Mouse (Mus musculus) MN1 (cell line): ENCODE results near the gene Sirt4.
"Not testable (repeated sequence)": the region's sequence is repeated elsewhere in the genome, so short reads cannot be mapped to it uniquely, and the experiment has no call there.

Source experiments
- DNase-seq: peaks from one replicate; pipeline ENCODE4 v3.0.0-alpha.2; 2016; ENCODE audit warnings: low spot score

Sirt4 gene

DNA sequence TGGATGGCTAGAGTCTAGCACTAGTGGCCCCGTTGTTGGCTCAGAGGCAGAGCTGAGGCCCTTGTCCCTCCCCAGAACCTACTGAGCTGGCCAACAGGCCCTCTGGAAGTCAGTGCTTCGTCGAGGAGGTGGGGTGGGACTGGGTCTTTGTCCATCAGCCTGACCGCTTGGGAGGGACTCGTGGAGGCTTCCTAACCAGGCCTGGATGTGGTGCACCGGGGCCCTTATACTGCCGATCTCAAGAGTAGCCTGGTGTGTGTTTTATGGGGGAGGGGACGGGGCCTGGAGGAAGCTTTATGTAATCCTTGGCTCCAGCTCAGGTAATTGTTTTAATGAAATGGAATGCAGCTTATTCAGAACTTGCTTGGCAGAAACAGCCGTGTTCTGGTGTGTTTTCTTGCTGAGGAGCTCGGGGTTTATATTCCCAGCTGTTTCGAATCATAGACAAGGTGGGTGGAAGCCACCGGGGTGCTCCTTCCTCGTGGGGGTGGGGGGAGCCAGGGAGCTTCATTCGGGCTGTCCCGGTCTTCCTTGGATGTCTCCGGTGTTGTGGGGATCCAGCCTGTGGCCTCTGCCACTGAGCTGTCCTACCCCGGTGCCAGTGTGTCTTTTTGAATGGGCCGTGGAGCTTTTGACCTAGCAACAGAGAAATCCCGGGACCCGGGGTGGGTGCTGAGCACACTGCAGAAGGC is 30.5 kb upstream of the Sirt4 start:
- peak; percentile 72 for DNase-seq

DNA sequence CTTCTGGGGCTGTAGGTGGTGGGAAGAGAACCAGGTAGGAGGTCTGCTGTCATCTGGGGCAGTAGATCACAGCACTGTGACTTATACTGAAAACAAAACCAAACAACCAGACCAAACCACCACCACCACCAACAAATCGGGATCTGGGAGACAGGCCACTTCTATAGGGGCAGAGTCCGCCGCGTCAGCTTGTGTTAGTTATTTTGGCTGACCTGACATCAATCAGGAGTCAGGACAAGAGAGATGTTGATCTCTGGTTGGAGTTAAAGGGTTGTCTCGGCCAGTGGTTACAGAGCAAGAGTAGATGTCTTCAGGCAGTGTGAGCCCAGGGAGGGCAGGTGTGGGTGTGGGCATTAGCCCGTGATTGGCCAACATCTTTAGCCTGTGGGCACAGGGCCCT is 29.8 kb upstream of the Sirt4 start:
- DNase-seq, result no peak

DNA sequence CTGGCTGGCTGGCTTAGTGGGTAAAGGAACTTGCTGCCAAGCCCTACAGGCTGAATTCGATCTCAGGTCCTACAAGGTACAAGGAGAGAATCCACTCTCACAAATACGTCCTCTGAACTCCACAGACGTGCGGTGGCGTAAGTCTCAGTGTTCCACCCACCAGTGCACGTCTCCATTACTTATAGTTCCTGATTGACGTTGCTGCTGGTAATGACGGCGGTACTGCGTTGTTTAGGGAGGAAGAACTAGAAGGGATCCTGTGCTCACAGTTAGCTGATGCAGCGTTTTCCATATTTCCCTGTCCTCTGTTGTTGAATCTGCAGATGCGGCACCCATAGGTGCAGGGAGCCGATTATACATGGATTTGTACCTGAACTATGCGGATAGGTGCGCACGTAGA is 29.2 kb upstream of the Sirt4 start:
- DNase-seq, result no peak

DNA sequence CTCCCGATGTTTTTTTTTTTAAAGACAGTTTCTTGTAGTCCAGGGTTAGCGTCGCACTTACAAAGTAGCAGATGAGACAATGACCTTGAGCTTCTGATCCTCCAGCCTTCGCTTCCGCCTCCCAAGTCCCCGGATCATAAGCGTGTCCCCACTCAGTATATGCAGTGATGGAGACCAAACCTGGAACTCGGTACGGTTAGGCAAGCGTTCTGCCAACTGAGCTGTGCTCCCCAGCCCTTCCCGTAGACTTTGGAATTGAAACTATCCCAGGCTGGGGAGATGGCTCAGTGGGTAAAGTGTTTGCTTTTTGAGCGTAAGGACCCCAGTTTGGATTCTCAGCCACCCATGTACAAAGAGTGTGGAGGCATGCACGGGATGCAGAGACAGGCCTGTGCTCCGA is 28.7 kb upstream of the Sirt4 start:
- DNase-seq, result no peak

DNA sequence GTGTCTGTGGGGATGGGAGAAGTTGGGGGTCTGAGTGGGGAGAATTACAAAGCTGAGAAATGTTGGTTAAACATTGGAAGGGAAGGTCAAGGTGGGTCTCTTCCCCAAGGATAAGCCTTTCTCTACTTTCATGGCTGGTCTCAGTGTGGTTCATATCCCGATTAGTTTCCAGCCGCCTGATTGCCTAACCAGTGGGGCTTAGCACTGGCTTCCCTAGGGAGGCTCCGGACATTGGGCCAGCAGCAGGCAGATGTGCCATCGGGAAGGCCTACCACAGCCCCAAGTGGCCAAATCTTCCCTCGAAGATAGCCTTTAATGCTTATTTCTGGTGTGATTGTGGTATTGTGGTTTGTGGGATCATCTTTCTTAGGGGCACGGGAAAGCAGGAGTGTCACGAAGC is 27.9 kb upstream of the Sirt4 start:
- no peak for DNase-seq

DNA sequence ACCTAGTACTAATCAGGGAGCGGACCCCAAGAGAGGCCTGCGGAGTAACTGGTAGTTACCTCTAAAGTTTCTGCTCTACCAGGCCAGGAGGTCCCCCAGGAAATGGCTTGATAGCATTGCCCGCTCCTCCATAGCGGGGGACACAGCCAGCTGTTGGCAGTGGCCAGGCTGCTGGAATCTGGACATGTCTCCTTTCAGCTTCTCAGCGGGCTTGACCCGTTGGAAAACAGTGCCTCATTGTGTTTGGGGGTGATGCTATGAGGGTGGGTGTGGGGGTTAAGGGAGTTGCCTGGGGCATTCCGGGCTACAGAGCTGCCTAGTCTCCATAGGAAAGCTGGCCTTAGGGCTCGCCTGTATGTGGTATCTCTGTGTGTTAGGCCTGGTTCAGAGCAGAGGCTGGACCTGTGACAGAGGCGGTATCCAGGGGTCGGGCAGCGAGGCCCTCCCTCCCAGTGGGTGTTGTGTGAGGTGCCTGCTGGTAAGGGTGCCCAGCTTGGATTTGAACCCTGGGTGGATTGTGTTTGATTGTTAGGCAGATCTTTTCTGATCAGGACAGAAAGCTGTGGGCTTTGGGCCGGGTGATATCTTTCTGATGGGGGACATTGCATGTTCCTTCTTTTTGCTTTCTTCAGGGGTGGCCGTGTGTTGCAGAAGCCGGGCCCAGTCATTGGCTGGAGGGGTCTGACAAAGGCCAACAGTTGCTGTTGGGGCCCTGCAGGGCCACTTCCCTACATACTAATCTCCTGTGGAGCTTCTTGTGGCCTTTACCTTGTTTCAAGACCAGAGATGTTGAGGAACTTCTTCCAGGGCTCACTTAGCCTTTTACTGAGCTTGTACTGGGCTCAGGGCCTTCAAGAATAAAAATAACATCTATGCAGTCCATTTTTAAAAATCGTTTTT is 25.5 kb upstream of the Sirt4 start:
- DNase-seq, result no peak

DNA sequence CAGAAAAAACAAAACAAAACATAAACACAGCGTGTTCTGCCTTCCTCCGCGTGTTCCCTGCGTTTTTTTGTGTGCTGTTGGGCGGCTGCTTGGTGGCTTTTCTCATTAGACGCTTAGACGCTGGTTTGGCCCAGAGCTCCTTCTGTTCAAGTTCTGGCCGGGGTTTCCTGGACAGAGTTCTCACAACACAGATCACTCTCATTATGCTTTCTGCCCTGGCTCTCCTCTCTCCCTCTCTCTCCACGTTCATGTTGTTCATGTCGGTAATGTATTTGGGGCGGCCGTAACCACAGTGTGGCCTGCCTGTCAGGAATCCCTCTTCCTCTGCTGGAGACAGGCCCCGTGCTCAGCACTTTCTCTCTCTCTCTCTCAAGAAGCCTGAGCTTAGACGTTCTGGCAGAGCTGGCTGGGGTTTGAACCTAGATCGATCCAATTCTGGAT is 24.8 kb upstream of the Sirt4 start:
- no peak for DNase-seq

DNA sequence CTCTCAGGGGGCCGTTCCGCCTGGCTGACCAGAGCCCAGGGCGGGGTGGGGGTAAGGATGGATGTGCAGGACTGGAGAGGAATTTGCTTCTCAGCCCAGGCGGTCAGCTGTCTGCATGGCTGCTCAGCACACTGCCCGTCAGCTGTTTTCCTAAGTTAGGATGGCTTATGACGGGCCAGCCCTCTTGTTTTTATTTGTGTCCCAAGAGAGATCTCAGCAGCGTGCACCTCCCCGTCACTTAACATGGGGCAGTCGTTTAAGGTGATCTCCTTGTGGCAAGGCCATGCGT is 24.3 kb upstream of the Sirt4 start:
- DNase-seq, result no peak

DNA sequence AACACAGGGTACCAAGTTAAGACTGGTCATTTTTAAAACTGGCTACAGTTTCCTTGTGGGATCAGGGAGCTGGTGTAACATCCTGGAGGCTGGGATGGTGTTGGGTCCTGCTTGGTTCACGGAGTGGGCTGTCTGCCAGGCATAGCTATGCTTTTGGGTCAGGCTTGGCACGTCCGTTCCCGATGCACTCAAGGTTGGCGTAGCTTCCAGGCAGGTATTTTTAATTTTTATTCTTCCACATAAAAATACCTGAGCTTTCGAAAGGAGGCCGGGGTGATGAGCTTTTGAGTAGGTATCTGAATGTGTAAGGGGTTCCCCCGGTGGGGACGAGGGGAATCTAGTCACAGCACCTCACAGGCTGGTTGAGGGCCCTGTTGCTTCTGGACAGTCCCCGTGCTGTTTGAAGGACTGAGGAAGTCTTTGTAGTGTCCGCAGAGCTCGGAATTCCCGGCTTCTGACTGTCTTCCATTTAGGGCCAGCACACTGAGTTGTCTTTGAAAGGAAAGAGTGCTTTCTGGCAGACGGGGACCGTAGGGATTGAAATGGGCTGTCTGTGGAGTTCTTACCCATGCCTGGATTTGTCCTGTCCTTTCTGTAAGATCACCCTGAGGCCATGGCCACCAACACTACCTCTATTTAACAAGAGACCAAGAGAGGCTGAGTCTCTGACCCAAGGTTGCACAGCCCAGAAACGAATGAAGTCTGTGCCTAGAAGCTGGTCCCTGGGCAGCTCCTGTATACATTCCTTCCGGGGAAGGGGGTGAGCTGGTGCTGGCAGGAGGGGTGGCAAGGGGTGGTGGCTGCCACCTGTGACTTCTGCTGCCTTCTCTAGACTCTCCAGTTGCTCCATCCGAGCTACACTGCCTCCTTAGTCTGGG is 23.7 kb upstream of the Sirt4 start:
- DNase-seq, result no peak

DNA sequence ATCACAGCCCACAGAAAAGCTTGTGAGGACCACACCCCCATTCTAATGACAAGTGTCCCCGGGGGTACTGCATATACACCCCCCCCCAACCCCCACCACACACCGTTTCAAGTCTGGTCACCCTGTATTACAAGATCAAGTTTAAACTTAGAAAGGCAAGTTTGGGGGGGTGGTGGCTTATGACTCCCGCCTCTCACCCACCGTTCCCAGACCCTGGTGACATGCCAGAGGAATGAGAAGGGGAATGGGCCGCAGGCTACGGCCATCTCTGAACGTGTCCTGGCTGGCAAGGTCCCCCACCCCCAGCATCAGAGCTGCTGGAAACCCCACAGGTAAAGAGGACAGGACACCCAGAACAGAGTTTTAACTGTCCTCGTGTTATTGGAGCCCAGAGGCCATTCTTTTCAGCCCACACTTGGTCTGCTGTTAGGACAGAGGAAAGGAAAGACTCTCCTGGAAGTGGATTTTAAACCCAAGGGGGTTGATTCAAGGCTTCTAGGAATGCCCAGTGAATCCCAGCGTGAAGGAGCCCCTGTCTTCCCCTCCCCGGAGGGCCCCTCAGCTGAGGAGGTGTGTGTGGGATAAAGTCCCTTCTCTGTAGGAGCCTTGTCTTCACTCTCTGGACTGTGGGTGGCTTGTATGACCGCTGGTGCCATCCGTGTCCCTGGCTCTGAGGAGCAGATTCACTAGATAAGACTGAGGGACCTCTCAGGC is 22.9 kb upstream of the Sirt4 start:
- DNase-seq, result no peak

DNA sequence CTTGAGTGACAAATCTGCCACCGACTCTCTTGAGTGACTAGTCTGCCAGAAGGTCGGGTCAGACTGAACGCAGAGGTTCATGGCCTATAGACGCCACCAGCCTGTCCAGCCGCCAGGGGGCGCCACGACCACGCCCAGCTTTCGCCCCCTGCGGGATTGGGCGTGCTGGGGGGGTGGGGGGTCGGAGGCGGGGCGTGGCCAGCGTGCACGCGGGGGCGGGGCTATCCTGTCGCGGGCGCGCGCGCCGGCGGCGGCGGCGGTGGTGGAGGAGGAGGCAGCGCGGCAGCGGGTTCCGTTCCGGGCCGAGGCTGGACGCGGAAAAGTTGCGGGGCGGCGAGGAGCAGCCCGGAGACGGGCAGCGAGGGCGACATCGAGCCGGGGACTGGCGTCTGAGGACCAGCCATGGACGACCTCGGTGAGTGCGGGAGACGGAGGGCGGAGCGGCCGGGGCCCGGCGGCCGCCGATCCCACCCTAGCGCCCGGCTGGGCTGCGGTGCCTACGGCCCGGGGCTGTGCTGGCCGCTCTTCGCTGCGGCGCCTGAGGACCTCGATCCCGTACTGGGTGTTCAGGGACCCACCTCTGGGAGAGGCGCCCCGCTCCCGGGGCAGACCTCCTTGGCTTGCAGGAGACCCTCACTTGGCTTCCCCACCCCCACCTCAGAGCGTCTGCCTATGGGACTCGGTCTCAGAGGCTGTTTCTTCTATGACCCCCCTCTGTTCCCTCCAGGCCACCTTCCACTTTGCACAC is 22.1 kb upstream of the Sirt4 start, which contains the start of gene Pxn:
Gene Pxn (plus strand): TSS at position 223 of the 748 bp plus-strand sequence.
- DNase-seq, result peak; percentile 88

DNA sequence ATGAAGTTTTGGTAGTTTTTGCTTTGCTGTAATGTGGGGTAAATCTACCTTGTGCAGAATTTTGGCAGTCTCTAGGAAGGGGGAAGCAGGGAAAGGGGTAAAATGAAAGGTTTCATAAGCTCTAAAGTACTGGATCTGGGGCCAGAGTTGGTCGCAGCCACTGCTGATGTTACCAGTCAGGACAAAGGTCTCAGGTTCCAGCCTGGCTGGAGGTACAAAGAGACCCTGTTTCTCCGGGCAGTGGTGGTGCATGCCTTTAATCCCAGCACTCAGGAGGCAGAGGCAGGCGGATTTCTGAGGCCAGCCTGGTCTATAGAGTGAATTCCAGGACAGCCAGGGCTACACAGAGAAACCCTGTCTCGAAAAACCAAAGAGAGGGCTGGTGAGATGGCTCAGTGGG is 21.1 kb upstream of the Sirt4 start:
- DNase-seq, result not testable (repeated sequence)

DNA sequence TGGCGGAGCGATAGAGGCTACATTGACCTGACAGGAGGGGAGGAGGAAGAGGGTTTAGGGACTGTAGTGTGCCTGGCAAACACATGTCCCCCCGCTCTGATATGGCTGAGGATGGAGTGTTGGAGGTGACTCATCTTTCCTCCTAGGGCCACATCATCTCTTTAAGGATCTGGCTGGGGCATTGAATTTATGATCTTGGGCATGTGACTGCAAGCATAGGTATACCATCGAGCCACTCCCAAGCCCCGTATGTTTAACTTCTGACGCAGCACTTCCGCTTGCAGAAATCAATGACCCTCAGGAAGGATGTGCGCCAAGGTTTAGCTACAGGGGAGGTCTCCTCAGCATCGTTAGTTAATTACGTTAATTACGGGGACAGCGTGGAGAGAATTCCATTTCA is 18.5 kb upstream of the Sirt4 start:
- peak; percentile 23 for DNase-seq

DNA sequence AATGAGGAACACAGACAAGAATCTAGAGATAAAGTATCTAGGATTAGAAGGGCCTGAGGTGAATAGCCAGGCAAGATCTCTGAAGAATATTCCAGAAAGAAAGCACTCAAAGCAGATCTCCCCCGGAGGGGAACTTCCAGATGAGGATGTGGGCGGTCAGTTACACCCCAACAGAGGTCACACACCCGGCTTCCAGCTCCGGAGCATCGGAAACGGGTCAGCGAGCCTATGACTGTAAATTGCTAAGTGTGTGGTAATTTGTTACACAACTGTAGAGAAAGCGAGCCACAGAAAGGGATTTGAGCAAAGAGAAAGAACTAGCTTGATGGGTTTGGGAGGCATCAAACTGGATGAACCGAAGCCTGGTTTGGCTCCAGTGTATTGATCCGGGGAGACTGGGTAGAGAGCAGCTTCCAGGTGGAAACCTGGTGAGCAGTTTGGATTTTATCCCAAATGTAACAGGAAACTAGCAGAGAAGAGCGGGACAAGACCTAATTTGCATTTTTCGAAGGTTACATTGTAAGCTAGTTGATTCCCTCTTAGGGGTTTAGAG is 15.9 kb upstream of the Sirt4 start:
- no peak for DNase-seq

DNA sequence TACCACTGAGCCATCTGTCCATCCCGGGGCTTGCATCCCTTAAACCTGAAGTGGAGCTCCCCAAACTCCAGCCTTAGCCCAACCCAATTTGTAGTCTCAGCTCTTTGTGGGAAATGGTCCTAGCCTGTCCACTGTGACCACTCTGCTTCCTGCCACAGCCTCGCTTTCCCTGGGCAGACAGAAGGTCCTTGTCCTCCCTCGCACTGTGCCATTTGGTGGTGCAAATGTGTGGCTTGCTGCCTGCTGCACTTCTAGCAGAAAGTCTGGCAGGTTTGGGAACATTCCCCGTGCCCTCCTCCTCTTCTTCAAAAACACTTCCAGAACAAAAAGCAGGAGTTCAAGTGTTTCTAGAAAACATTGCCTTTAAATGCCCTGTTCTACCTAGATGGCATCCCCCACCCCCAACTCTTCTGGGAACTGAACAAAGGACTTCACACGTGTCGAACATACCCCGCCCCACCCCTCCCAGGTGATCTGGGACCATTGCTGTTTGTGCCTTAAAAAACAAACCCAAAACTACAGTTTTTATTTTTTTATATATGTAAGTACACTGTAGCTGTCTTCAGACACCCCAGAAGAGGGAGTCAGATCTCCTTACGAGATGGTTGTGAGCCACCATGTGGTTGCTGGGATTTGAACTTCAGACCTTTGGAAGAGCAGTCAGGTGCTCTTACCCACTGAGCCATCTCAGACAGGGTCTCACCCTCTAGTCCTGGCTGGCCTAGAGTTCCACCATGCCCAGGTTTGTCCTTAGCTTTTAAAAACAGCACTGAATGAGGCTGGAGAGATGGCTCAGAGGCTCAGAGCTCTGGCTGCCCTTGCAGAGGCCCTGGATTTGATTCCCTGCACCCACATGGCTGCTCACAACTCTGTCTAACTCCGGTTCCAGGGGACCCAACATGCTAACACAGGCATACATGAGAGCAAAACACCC is 14.0 kb upstream of the Sirt4 start:
- DNase-seq, result no peak

DNA sequence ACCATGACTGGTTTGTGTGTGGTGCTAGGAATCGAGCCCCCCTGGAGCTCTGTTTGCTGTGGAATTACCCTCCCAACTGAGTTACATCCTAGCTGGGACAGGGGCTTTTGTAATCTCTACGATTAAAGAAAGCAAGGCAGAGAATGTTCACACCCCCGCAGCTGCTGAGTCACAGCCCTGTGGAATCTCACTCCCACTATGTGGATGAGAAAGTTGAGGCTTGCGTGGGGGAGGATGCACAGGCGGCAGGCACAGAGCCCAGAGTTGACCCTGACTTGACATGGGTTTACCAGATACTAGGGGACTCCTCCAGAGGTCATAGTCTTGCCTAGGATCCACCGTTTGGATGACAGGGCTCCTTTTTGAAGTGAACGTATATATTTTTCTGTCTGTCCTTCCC is 12.5 kb upstream of the Sirt4 start:
- DNase-seq, result no peak

DNA sequence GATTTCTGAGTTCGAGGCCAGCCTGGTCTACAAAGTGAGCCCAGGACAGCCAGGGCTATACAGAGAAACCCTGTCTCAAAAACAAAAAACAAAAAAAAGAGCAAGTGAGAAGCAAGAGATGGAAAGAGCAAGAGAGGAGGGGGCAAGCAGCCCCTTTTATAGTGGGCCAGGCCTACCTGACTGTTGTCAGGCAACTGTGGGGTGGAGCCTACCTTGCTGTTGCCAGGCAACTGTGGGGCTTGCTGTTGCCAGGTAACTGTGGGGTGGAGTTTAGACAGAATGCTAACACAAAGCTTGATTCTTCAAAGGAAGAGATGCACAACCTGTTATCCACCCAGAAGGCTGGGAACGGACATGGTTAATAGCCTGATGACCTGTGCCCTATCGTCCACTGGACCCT is 11.1 kb upstream of the Sirt4 start:
- not testable (repeated sequence) for DNase-seq

DNA sequence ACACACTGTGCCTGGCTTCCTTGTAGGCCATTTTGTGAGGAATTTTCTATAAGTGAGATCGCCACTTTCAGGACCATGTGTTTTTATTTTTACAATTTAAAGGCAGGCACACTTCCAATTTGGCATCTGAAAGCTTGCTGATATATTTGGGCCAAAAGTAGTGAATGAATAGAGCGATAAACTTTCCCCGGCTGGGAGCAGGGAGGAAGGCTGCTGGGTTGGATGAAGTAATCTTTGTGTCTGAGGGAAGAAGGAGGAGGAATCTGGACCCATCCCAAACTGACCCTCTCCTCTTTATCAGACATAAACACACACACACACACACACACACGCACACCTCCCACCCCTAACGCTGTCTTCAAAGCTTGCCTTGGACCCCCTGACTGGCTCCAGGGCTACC is 8.9 kb upstream of the Sirt4 start:
- DNase-seq, result no peak

DNA sequence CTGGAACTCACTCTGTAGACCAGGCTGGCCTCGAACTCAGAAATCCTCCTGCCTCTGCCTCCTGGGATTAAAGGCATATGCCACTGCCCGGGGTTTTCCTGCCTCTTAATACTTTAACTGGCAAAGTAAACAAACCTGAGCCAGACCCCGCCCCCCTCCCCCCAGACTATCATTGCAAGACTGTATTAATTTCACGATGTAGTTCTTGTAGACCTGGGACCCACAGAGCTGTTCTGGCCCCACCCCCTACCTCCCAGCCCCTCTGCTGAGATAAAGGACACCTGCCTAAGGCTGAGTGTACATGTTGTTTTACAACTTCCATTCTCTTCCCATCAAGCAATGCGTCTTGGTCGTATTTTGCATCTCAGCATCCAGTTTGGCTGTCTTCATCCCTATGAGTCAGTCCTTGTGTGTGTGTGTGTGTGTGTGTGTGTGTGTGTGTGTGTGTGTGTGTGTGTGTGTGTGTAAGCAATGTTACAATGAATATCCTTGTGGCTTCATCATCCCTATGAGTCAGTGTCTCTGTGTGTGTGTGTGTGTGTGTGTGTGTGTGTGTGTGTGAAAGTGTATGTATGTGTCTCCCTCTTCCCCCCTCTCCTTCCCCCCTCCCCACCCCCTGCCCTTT is 8.3 kb upstream of the Sirt4 start:
- peak; percentile 57 for DNase-seq
